Mouse (Mus musculus) left cerebral cortex, adult 8-10 months (tissue): ENCODE data around the gene Psmb10. TPM values are rescaled to one million over a fixed set of nuclear protein-coding genes. Genes with fewer than 3 reads are reported as not detected.

Experiments
- microRNA-seq, 2 experiments: library from miRNA; unstranded; fragments of <30 nt; microRNA quantifications; one replicate each; pipeline ENCODE4 v1.2.0; 2022
- total RNA-seq, 4 experiments: library from RNA; stranded (reverse); gene quantifications; 2 replicates each; pipeline ENCODE4 v1.2.4; 2022

Gene Psmb10
- total RNA-seq, 4 experiments from 2014 or later, result 82.5 to 92.6 (median 90.1) TPM

Small RNA genes within 50 kb of the gene (microRNA-seq; reads per million reads assigned to microRNA genes)
- gene Mir7074, result 0 to 0.21 reads per million in 2 experiments

Other genes with a start within 250 kb of the Psmb10 start
- 10 to 100 TPM; 49.0 to 53.8 (median 50.9) TPM for gene Acd, start 237.3 kb downstream of the Psmb10 start, total RNA-seq
- 10 to 100 TPM; 34.7 to 42.3 (median 39.2) TPM for gene Pard6a, start 237.3 kb downstream of the Psmb10 start, total RNA-seq
- gene 4933405L10Rik, start 230.8 kb downstream of the Psmb10 start, total RNA-seq, result under 1 TPM in 2 of 4 experiments, not detected in 2; 0.44 to 0.46 TPM
- gene Enkd1, start 230.2 kb downstream of the Psmb10 start, total RNA-seq, result 10 to 100 TPM in 1 of 4 experiments, 1 to 10 TPM in 3; 9.0 to 11.2 (median 9.3) TPM
- 10 to 100 TPM; 14.5 to 21.4 (median 18.3) TPM for gene Gfod2, start 179.8 kb downstream of the Psmb10 start, total RNA-seq
- gene Ranbp10, start 111.1 kb downstream of the Psmb10 start, total RNA-seq, result 10 to 100 TPM; 20.1 to 24.4 (median 22.4) TPM
- under 1 TPM in 1 of 4 experiments, not detected in 3; 0.16 TPM for gene Tsnaxip1, start 110.7 kb downstream of the Psmb10 start, total RNA-seq
- gene Cenpt, start 85.2 kb downstream of the Psmb10 start, total RNA-seq, result 10 to 100 TPM; 14.4 to 17.8 (median 16.0) TPM
- 10 to 100 TPM; 36.8 to 41.5 (median 37.4) TPM for gene Thap11, start 83.3 kb downstream of the Psmb10 start, total RNA-seq
- gene Nutf2, start 77.9 kb downstream of the Psmb10 start, total RNA-seq, result 10 to 100 TPM; 19.8 to 39.6 (median 23.2) TPM
- gene Edc4, start 57.6 kb downstream of the Psmb10 start, total RNA-seq, result 10 to 100 TPM; 56.5 to 64.4 (median 62.9) TPM
- gene Nrn1l, start 44.9 kb downstream of the Psmb10 start, total RNA-seq, result 1 to 10 TPM; 4.3 to 5.6 (median 4.9) TPM
- gene Pskh1, start 38.0 kb downstream of the Psmb10 start, total RNA-seq, result 10 to 100 TPM in 1 of 4 experiments, 1 to 10 TPM in 3; 8.5 to 11.2 (median 9.1) TPM
- gene Ctrl, start 4.6 kb downstream of the Psmb10 start, total RNA-seq, result 1 to 10 TPM in 1 of 4 experiments, under 1 TPM in 2, not detected in 1; 0.67 to 1.2 (median 0.98) TPM
- 10 to 100 TPM; 19.5 to 27.1 (median 23.5) TPM for gene Lcat, start 4.9 kb upstream of the Psmb10 start, total RNA-seq
- 10 to 100 TPM; 18.8 to 23.8 (median 20.6) TPM for gene Slc12a4, start 27.7 kb upstream of the Psmb10 start, total RNA-seq
- under 1 TPM in 1 of 4 experiments, not detected in 3; 0.23 TPM for gene Dpep3, start 41.0 kb upstream of the Psmb10 start, total RNA-seq
- 10 to 100 TPM; 18.0 to 23.1 (median 20.5) TPM for gene Dus2, start 52.9 kb upstream of the Psmb10 start, total RNA-seq
- gene Dpep2nb, start 67.5 kb upstream of the Psmb10 start, total RNA-seq, result under 1 TPM in 1 of 4 experiments, not detected in 3; 0.57 TPM
- 10 to 100 TPM; 13.9 to 16.8 (median 14.8) TPM for gene Ddx28, start 73.4 kb upstream of the Psmb10 start, total RNA-seq
- 10 to 100 TPM; 12.9 to 15.5 (median 14.7) TPM for gene Nfatc3, start 120.4 kb upstream of the Psmb10 start, total RNA-seq
- under 1 TPM in 3 of 4 experiments, not detected in 1; 0.19 to 0.87 (median 0.70) TPM for gene Esrp2, start 198.5 kb upstream of the Psmb10 start, total RNA-seq
- gene Pla2g15, start 212.0 kb upstream of the Psmb10 start, total RNA-seq, result 10 to 100 TPM; 23.4 to 31.5 (median 26.9) TPM
- gene Slc7a6, start 230.4 kb upstream of the Psmb10 start, total RNA-seq, result 10 to 100 TPM; 18.6 to 27.4 (median 23.4) TPM